Mouse (Mus musculus) adrenal gland, postnatal 25 days (tissue): ENCODE measurements at regions not wholly inside any gene's neighbourhood (a gene's known extent, or its start where the extent isn't known, plus 50 kb on each side); places are given as distances from the start of the nearest gene placed in this dataset.
A peak's percentile ranks its signal among the peaks of the same experiment; 100 is the strongest.

ENCODE experiments used
- DNase-seq: peaks from one replicate; pipeline ENCODE4 v3.0.0; 2021; ENCODE audit warnings: mixed read lengths

DNA sequence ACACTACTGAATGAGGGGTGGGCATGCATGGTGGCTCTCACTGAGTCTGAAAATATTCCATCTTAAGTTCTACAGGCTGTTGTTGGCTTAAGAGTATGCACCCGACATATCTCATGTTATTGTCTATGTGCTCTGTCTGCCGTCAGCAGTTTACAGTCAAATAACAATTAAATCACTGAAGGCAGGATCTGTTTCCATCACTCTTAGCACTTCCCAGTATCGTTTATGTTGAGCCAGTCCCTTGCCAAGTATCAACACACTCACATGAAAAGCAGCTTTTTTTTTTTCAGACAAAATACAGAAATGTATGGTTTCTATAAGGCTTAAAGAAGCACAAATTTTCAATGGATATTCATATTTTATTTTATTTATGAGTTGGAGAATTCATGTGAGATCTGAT lies 485.9 kb upstream of the Gm9747 start:
- no peak for DNase-seq

DNA sequence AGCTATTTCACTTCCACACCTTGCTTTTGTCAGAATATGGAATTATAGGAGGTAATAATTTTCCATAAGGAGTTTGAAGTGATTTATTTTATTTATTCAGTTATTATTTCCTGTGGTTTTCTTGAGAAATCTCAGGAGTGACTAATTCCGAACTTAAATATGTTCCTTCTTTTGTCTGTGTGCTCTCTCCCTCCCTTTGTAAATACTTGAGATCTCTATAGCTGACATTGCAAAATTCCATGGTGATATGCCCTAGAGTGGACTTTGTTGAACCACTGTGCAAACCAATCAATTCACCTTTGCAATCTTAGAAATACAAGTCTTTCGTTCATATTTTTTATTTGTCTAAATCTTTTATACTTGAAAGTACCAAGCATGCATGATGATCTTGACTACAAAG lies 478.8 kb upstream of the Gm9747 start:
- DNase-seq = no peak

DNA sequence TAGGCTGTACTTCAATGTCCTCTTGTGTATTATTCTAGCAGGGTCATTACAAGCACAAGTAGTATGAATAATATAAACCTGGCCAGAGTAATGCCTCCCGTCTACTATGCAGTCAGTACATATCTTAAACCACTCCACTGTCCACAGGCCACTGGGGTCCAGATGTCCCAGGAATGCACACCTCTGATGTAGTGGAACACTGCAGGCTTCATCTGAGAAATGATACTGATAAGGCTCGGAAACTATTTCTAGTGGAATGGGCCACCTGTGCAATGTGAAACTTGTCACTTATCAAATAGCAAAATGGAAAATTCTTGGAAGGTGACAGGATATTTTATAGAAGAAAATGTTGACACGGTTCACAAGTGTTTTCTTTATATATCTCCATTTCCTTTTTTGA lies 477.6 kb upstream of the Gm9747 start:
- no peak for DNase-seq

DNA sequence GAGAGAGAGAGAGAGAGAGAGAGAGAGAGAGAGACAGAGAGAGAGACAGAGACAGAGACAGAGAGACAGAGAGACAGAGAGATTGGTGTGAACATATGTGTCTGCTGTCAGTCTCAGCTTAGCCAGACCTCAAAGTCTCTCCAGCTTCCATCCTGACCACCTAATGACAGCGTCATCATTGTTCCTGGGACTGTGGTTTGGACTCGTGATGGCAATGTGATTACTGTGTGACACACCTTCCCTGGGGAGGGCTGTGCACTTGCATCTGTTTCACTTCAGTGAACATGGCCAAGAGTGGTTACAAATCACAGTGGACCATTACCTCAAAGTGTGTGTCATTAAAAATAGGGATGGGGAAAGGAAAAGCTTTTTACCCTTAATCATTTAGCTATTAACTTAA lies 477.2 kb upstream of the Gm9747 start:
- no peak for DNase-seq

DNA sequence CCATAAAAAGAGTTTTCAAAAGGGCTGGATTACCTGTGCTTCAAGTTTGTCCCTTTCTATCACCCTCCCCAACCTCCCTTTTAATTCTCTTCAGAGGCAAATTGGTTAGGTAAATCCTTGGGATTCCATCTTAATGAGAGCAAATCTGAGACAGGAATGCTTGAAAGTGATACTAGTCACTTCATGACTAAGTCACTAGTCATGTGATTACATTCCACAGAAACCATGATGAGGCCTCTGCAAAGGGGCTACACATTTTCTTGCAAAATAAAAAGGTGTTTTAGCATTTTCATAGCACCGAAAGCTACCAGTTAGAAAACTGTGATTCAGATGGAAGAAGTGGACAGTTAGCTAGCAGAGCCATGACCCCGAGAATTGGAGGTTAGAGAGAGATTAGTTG lies 473.0 kb upstream of the Gm9747 start:
- no peak for DNase-seq

DNA sequence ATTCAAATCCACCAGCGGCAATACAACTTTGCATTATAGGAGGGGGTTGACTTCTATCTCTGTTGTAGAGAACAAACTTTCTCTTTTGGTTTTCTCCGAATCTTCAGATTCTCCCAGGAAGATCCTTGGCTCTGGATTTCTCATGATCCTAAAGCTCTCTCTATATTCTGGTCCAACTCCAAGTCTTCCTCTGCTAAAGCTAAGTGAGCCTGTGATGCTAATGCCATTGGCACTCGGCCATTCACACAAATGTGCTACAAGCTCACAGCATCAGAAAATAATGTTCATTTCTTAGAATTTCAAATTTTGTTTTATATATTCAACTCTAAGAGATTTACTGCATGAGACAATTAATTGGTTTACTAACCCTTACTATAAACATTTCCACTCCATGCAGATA lies 461.2 kb upstream of the Gm9747 start:
- DNase-seq = no peak

DNA sequence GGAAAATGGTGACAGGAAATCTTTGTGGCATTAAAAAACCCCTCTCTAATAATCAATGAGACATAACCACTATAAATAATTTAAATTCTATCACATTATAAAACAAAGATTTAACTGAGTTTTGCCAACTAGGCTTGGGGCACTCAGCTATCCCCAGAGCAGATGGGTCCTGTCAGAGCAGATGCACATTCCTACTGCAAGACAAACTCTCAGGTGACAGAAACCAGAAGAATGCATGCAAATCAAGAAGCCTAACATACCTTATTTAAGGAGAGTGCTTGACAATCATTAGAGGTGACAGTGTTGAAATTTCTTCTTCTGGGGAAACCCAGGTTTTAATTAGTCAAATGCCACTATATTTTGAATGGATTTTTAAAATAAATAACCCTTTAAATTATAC lies 452.3 kb upstream of the Gm9747 start:
- DNase-seq = no peak

DNA sequence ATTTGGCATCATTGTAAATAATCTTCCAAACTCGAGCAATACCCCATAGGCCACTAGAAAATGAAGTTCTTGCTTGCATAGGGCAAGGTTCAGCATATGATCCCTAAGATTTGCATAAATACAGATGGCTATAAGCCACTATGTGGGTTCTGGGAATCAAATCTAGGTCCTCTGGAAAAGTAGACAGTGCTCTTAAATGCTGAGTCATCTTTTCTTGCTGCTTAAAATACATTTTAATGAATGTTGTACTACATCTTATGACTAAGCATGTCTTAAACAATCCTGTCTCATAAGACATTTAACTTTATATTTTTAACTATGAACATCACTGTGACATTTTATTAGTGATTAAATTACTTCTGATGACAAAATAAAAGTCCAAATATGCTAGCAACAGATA lies 448.6 kb upstream of the Gm9747 start:
- DNase-seq = no peak

DNA sequence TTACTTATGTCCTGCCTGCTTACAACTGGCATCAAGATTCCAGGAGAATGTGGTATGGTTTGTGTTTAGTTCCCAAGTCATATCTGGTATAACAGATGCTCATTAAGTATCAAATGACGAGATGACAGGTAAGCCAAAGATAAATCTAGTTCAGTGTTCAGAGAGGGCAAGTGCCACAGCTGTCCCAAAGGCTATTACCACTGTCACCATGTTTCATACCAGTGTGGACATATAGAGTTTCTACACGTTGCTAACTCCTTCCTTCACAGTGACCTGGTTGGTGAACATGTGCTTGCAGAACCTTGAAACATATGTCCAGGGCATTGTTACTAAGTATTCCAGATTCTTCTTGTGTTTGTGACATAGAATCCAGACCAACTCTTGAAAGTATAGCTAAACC lies 438.1 kb upstream of the Gm9747 start:
- DNase-seq = no peak

DNA sequence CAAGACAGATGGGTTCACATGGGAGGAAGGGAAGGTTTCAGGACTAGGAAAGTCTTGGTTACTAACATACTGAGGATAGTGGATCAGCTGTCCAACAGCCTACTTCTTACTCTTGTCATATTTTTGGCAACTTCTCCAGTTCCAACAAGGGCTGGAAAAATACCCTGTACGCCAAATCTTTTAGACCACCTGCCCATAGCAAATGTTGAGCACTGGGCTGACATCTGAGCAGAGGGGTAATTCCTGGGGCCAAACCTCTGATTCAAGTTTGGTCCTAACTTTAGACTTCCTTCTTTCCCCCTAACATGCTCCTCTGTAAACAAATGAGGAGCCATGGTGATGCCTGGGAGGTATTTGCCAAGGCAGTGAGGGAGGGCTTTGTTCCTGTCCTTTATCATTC lies 437.5 kb upstream of the Gm9747 start:
- no peak for DNase-seq

DNA sequence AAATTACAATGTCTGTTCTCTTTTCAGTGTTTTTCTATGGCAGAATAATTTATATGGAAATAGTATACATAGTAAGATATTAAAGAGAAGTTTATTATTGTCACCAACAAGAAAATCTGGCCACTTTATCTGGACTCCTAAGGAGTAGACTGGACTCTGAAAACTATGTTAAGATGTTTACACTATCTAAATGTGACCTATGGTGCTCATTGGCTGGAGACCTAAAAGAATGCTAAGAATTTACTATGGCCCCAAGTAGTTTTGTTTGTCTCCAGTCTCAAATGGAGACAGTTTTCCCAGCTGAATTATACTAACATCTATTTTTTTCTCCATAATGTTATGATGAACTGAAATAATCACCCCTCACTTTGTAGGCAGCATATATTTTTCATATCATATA lies 421.3 kb upstream of the Gm9747 start:
- no peak for DNase-seq

DNA sequence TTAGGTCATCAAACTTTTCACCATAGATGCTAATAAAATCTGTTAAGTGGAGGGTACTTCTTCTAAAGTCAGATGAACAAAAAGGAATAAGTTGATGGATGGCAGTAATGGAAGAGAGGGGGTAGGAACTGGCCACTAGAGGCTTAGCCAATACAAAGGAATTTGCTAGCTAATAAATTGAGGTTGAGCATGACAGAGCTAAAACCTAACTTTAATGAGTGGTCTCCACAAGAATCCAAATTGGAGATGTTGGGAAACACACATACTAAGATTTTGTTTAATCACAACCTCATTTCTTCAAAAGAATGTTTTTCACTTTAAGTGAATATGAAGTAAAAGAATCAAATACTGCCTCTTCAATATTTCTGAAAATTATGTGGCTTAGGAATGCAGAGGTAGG lies 414.0 kb upstream of the Gm9747 start:
- no peak for DNase-seq

DNA sequence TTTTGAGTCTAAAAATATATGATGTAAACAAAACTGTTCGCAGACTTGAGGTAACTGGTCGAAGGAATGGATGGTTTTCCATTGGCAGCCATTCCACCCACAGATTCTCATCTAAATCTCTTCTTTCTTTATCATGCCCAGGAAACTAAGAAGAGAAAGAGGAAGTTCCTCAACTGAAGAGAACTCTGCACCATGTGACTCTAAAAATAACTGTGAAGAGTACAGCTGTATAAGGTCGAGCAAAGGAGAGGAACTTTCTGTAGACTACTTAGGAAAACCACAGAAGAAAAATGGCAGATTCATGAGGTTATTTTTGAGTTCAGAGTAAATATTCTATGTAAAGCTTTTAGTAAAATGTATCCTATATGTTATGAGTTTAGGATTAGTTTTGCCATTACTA lies 390.9 kb upstream of the Gm9747 start:
- no peak for DNase-seq

DNA sequence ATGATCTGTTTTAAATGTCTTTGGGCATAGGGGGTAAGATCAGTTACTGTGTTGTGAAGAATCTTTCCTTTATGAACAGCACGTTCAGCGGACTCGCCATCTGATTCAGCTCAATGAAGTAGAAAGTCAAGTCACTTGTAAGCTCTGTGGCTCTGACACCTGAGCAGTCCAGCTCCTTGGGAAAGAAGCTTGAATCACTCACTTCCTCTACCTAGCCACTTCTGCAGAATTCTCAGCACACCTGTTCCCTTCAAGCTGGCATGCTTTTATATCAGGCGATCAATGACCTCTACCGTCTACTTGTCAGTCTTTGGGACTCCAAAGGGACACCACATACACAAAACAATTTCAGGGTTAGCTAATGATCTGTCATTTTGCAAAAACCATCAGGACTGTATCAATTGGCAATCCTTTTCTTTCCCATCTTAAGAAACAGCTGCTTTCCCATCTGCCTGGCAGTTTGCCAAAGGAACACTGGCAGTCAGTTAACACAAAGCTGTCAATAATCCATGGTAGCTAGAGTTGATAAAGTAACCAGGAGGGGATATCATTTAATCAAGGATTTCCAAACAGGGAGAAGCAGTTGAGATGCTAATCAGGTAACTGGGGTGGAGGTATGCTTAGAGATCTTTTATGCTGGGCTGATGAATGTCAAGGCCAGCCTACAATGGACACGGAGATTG lies 382.3 kb upstream of the Gm9747 start:
- DNase-seq = no peak

DNA sequence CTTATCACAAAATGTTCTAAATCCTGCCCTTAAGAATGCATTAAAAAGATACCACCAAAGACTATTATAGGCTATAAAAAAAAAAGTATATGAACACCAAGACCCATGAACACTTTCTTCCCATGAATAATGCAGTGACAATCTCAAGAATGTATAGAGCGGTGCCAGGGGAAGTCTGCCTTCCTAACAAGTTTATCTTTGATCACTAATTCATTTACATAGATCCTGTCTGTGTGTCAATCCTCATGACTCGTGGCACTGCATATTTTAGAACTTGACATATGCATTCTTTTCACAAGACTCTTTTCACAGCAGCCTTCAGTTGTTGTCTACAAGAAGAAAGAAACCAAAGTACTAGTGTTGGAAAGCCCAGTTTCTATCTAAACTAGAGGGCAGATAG lies 373.4 kb upstream of the Gm9747 start:
- DNase-seq = no peak

DNA sequence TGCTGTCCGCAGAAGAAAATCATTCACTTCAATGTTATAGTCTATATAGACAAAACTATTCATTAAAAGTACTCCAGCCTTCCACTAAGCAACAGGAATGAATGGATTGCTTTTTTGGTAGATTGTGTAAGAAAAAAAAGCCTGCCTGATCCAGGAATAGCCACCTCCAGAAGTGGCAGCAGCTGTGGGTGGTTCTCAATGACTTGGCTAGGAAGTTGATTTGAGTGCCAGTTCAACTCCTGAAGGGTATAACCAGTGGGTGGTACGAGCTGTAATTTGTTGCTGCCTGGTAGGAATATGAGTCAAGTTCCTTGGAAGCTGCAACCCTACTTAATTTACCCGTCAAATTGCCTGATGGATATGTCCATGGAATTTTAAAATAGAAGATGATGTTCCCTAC lies 368.3 kb upstream of the Gm9747 start:
- no peak for DNase-seq

DNA sequence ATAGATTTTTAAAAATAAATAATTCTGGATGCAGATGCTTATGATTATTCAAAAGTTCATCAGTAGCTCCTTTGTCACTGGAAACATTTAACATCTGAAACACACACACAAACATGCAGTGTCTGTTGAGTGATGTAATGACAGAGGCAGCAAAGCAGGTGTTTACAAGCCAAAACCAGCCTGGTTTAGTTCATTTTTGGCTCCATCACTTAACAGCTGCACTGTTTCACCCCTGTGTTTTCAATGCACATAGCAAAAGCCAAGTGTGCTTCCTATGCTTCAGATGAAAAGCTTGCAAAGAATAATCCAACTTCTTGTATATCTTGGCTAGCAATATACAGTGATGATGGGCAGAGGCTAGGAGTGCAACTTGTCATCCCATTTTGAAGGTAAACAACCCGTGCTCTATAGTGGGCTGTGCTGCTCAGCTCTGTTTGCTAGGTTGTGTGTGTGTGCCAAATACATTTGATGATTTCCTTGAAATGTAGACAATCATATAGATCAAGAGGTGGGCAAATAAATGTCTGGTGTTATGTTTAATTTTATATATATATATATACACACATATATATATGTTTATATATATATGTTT lies 345.9 kb upstream of the Gm9747 start:
- DNase-seq = no peak

DNA sequence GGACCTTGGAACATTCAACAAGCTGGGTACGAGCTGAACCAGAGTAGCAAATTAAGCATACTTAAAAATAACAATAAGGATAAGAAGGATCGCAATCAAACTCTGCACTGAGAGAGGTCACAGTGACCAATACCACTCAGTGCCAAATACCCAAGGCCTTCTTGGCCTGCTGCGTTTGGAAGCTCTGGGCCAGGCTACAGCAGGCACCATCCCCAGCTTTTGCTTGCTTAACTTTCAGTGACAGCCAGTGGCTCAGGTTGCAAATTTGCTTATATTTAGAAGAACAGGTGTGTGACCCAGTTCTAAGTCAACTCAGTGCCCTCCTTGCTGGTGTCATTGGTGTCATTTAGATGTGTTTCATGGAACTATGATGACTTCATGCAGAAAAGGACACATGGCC lies 335.7 kb upstream of the Gm9747 start:
- peak; percentile 2 for DNase-seq

DNA sequence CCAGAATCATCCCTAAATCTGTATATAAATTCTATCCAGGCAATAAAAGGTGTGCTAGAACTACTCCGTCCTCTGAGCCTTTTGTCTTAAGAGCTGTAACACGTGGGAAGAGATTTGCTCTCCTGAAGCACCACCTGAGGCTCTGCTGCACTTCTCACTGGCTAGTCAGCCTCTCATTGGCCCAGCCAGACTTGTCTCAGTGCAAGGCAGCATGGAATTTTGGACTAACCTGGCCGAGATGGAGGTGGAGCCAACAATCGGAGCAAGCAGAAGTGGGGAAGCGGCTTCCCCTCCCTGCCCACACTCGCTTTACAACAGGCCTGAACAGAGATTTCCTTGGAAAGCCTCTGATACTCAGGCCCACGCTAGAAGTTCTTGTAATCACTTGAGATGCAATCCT lies 332.1 kb upstream of the Gm9747 start:
- DNase-seq = no peak

DNA sequence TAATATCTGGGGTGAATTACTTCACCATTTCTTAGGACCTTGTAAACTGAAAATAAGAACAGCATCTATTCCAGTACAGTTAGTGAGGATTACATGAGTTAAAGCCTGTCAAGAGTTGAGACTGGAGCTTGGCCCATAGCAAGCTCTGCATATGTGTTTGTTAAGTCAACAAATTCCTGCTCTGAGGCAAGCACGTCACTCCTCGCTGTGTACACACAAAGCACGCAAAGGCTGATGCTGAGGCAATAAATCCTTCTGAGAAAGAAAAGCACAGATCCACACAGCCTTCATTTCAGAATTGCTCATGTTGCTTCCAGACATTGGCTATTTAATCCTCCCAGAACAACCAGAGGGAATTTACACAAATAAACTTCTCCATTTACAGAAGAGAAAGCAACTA lies 328.9 kb upstream of the Gm9747 start:
- no peak for DNase-seq

DNA sequence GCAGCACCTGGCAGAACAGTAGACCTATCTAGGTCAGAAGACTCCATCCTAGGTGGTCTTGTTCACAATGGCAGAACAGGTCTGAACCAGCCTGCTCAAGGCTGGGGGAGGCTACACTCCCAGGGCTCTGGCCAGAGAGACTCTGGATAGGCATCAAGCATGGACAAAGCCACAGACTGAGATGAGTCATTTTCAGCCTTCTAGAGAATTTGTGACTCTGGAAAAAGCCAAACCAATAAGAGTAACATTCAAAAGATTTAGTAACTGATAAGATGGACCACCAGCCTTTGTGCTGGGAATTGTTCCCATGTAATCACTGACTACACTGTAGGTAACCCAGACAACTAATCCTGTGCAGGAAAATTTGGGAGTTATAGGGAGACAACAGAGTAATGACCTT lies 320.3 kb upstream of the Gm9747 start:
- DNase-seq = no peak

DNA sequence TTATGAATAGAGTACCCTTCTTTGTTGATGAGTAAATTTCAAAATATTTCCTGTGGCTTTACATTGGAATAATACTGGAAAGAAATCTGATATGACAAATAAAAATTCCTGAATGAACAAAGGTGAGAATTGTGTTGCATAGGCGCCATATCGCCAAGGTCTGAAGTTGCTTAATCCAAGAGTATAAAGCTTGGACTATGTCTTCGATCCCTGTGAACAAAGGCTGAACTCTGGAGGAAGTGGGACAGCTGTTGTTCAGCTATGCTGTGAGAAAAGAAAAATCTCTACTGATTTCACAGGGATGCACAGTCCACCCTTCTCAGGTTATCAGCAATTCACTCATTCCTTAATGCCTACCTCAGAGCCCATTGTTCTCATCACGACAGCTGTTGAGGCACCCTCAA lies 319.3 kb upstream of the Gm9747 start:
- DNase-seq = no peak

DNA sequence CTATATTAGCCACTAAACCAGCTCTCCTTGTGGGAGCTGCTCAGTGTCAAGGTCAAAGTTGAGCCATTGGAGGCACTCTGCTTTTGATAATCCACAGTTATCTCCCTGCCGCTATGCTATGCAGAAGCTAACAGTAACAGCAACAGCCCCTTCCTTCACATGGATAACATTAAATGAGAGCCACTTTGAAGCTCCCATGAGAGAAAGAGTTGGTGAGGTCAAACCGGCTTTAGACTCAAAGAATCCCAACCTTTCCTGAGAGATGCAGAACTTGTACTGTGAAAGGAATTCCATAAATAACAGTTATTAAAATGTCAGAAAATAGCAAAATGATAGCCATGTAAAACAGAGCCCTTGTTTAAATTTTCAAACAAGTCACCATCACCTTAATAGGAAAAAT lies 316.1 kb upstream of the Gm9747 start:
- no peak for DNase-seq

DNA sequence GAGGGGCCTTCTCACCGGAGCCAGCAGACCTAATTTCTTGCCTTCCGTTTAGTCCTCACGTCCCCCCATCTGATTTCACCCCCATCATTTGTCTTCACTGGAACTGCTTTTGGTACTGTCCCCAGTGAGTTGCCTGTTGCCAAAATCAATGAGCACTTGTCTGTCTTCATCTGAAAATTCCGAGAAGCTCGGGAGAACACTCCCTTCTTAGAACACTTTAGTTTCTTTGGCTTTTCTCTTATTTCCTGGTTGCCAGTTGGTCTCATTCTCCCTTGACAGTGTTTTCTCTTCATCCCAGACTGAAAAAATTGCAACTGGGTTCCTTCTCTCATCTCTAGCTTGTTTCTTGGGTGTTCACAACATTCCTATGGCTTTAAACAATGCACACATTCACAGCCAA lies 305.2 kb upstream of the Gm9747 start:
- DNase-seq = no peak

DNA sequence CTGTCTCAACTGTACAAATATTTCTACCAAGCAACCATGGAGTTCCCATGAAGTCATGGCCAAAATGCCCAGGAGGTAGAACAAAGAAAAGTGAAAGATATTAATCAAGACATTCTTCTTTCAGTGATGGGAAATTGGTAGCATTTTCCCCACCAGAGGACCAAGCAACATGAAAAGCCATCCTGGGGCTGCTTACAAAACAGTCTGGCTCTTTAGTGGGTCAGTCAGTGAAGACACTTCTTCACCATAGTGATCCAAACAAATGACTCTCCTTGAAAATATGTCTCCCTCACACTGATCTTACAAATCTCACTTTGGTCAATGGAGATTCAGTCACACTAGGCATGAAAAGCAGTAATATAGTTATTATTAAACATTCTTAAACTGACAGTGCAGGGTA lies 299.8 kb upstream of the Gm9747 start:
- DNase-seq = no peak
